ENCODE assay signal across 26 mouse cellular contexts in the genomic region with DNA sequence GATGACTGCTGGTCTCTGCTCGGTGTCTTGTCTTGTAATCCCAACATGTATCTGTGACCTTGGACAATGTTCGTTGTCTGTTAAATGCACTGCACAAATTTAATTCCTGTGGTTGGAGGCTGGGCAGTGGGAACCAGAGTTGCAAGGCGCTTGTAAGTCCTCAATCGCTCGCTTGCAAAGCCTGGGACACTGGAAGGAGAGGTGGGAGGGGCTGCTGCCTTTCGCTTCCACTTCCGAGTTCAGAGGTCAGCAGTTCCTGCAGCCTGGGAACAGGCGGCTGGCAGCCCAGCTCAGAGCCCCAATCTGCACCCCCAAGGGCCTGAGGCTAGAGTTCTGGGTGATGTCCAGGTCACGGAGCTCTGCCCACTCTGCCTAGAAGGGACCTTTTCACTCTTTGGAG. TPM values are rescaled to one million over a fixed set of nuclear protein-coding genes. Genes with fewer than 3 reads are reported as not detected.
DNase-seq lines count a peak whose midpoint lies in the region; ATAC-seq and TF ChIP-seq lines count a peak whose summit lies in the region.
"Had no signal": no experiment of that assay in that cellular context is flagged by ENCODE, and none has a peak within 500 bp of the region (broad histone marks: within the 10 kb centered on the region; RNA-seq: fewer than 3 reads in every experiment).

No protein-coding gene starts in this region.

- H3K9ac ChIP-seq in midbrain, postnatal 0 days (replicated peaks; ENCODE audit: low read length, poor library complexity, severe bottlenecking) = no peak overlapping the region
- peak overlapping the region; percentile 72 for H3K9ac ChIP-seq in ES-E14 (ENCODE audit: insufficient read depth, low read depth, low read length, poor library complexity, severe bottlenecking)
- H3K9ac ChIP-seq: hindbrain, embryonic 12.5 days; limb, embryonic 12.5 days had no signal

- H3K4me2 ChIP-seq in midbrain, postnatal 0 days (ENCODE audit: low read depth, low read length, poor library complexity, severe bottlenecking) = no peak overlapping the region
- H3K4me2 ChIP-seq: heart, embryonic 11.5 days; hindbrain, embryonic 12.5 days; limb, embryonic 12.5 days; liver, embryonic 11.5 days had no signal

- peak overlapping the region; percentile 17; the same call in 1 of the 2 replicates for H3K27ac ChIP-seq in midbrain, embryonic 10.5 days (replicated peaks)
- no peak overlapping the region for H3K27ac ChIP-seq in midbrain, postnatal 0 days (ENCODE audit: low read depth, low read length)
- H3K27ac ChIP-seq in ES-E14 (ENCODE audit: insufficient read depth, low read depth, low read length, poor library complexity, severe bottlenecking) = no peak overlapping the region
- peak overlapping the region; percentile 40; the same call in 1 of the 2 replicates for H3K27ac ChIP-seq in embryonic facial prominence, embryonic 10.5 days (replicated peaks)
- H3K27ac ChIP-seq: hindbrain, embryonic 12.5 days; limb, embryonic 12.5 days; stomach, postnatal 0 days had no signal

- H3K4me1 ChIP-seq in midbrain, embryonic 10.5 days = peaks cover 11% of the 10 kb centered on the region
- no peaks in the 10 kb centered on the region for H3K4me1 ChIP-seq in midbrain, postnatal 0 days (ENCODE audit: insufficient read depth, low read length)
- H3K4me1 ChIP-seq in ES-E14 (ENCODE audit: control insufficient read depth in 2 of 2, insufficient read depth in 2 of 2, low read length in 2 of 2, poor library complexity in 1 of 2) = peaks cover 6 to 18% of the 10 kb centered on the region in 2 experiments
- peaks cover 7% of the 10 kb centered on the region for H3K4me1 ChIP-seq in embryonic facial prominence, embryonic 10.5 days
- H3K4me1 ChIP-seq: limb, embryonic 12.5 days had no signal

- no peak overlapping the region for H3K4me3 ChIP-seq in midbrain, embryonic 10.5 days
- no peak overlapping the region for H3K4me3 ChIP-seq in midbrain, postnatal 0 days (ENCODE audit: low read depth, low read length)
- peak overlapping the region; percentile 55 to 77 for H3K4me3 ChIP-seq in ES-E14 (ENCODE audit: insufficient read depth in 1 of 2, low read depth in 1 of 2, low read length in 2 of 2, poor library complexity in 1 of 2, severe bottlenecking in 1 of 2)
- no peak overlapping the region for H3K4me3 ChIP-seq in embryonic facial prominence, embryonic 10.5 days
- H3K4me3 ChIP-seq: hindbrain, embryonic 12.5 days; limb, embryonic 12.5 days; myocyte had no signal

- no peaks in the 10 kb centered on the region for H3K27me3 ChIP-seq in midbrain, embryonic 10.5 days (ENCODE audit: low read depth, poor library complexity, severe bottlenecking)
- H3K27me3 ChIP-seq in midbrain, postnatal 0 days (ENCODE audit: insufficient read depth, low read length) = no peaks in the 10 kb centered on the region
- no peaks in the 10 kb centered on the region for H3K27me3 ChIP-seq in embryonic facial prominence, embryonic 10.5 days (replicated peaks; ENCODE audit: low read depth, poor library complexity, severe bottlenecking)
- H3K27me3 ChIP-seq: hindbrain, embryonic 12.5 days; limb, embryonic 12.5 days had no signal

- no peak for DNase-seq in midbrain, embryonic 10.5 days (ENCODE audit: low spot score)
- no peak for DNase-seq in midbrain, postnatal 0 days (ENCODE audit: low spot score)
- peak; percentile 39 for DNase-seq in ES-E14 (ENCODE audit: low read depth, low spot score)
- peak; percentile 87 for DNase-seq in ZHBTc4 (ENCODE audit: low read depth, low spot score)
- no peak for DNase-seq in embryonic facial prominence, embryonic 10.5 days (ENCODE audit: low spot score)
- DNase-seq in spleen, adult 18-20 months = no peak
- DNase-seq: adrenal gland, postnatal 14 days; cerebellum, adult 9-11 months; gastrocnemius, postnatal 10 days; heart, adult 11 months; kidney, adult 2 months; kidney, postnatal 10 days; lung, adult 18-20 months; lung, postnatal 14 days; midbrain, embryonic 14.5 days; right cerebral cortex, adult 18-20 months; right cerebral cortex, postnatal 4 days had no signal

- WGBS in midbrain, embryonic 10.5 days = 83% methylated on average over 9 of the region's 9 CpGs
- WGBS in midbrain, postnatal 0 days = 78% methylated on average over 9 of the region's 9 CpGs
- WGBS in embryonic facial prominence, embryonic 10.5 days = 59% methylated on average over 9 of the region's 9 CpGs

- in situ Hi-C loops in ES-E14 (cut with MboI; ENCODE audit: low sequenced_read_pairs in 2 of 2, unreplicated experiment in 2 of 2) = no loop called here

- H3K9me3 ChIP-seq in midbrain, embryonic 10.5 days (replicated peaks) = no peaks in the 10 kb centered on the region
- no peaks in the 10 kb centered on the region for H3K9me3 ChIP-seq in midbrain, postnatal 0 days (ENCODE audit: low read length)
- no peaks in the 10 kb centered on the region for H3K9me3 ChIP-seq in ES-E14 (ENCODE audit: control insufficient read depth, insufficient read depth, low read depth, low read length)
- H3K9me3 ChIP-seq in embryonic facial prominence, embryonic 10.5 days = no peaks in the 10 kb centered on the region
- H3K9me3 ChIP-seq: hindbrain, embryonic 12.5 days; limb, embryonic 12.5 days had no signal

- TF ChIP-seq CTCF in midbrain, postnatal 0 days (IDR thresholded peaks at IDR 0.05) = no peak

- ATAC-seq in midbrain, postnatal 0 days (ENCODE audit: low FRiP score) = no peak
- ATAC-seq in erythroid progenitor cell, adult 5-6 weeks (replicated peaks; ENCODE audit: low FRiP score, poor library complexity, severe bottlenecking) = no peak
- ATAC-seq: forebrain, embryonic 16.5 days; inflammation-experienced regulatory T-cells, adult 6 months had no signal

- no peaks in the 10 kb centered on the region for H3K36me3 ChIP-seq in midbrain, embryonic 10.5 days
- no peaks in the 10 kb centered on the region for H3K36me3 ChIP-seq in midbrain, postnatal 0 days (ENCODE audit: insufficient read depth, low read length)
- H3K36me3 ChIP-seq in ES-E14 (ENCODE audit: control insufficient read depth, insufficient read depth, low read length, poor library complexity, severe bottlenecking) = no peaks in the 10 kb centered on the region
- no peaks in the 10 kb centered on the region for H3K36me3 ChIP-seq in embryonic facial prominence, embryonic 10.5 days (replicated peaks)
- H3K36me3 ChIP-seq: hindbrain, embryonic 12.5 days; limb, embryonic 12.5 days had no signal

TF ChIP-seq in ES-E14, 5 proteins besides CTCF, POLR2A, EP300 and RAD21:
- TF ChIP-seq MAFK (IDR thresholded peaks at IDR 0.05; ENCODE audit: insufficient read depth, low read depth, low read length) (no peak), HCFC1 (IDR thresholded peaks at IDR 0.05; ENCODE audit: borderline replicate concordance, insufficient read depth, low read length) (peak; percentile 37; the same call in 1 of the 2 replicates)

RNA-seq across cellular contexts. Expression of a gene that starts 28.2 kb away (rescaled TPM):
- polyA plus RNA-seq in midbrain, embryonic 10.5 days (2016; fragmentation: Nextera tagmentation; extraction: Ambion mirVana) = 52.9 and 68.7 TPM in 2 replicates
- 14.5 and 18.2 TPM in 2 replicates for total RNA-seq in midbrain, postnatal 0 days (2014; rRNA removed)
- 31.1 and 34.1 TPM in 2 replicates for polyA plus RNA-seq in midbrain, postnatal 0 days (2015; fragmentation: Nextera tagmentation; extraction: Ambion mirVana)
- 38.2 and 41.5 TPM in 2 replicates for total RNA-seq in ES-E14 (2012; rRNA removed)
- 57.8 and 69.1 TPM in 2 replicates for polyA plus RNA-seq in embryonic facial prominence, embryonic 10.5 days (2016; fragmentation: Nextera tagmentation; extraction: Ambion mirVana)
- total RNA-seq in erythroid progenitor cell, adult 5-6 weeks (2015; ENCODE audit: low replicate concordance) = 2.5 TPM in 1 of 2 replicates, not detected in the other
- total RNA-seq in erythroid progenitor cell, adult 5-6 weeks (2017; ENCODE audit: low replicate concordance) = 3.2 and 14.9 TPM in 2 replicates

RNA-seq across cellular contexts. Expression of a gene that starts 59.2 kb away (rescaled TPM):
- polyA plus RNA-seq in midbrain, embryonic 10.5 days (2016; fragmentation: Nextera tagmentation; extraction: Ambion mirVana) = 34.5 and 39.4 TPM in 2 replicates
- total RNA-seq in midbrain, postnatal 0 days (2014; rRNA removed) = 57.3 and 57.6 TPM in 2 replicates
- polyA plus RNA-seq in midbrain, postnatal 0 days (2015; fragmentation: Nextera tagmentation; extraction: Ambion mirVana) = 34.4 and 35.9 TPM in 2 replicates
- total RNA-seq in ES-E14 (2012; rRNA removed) = 8.2 and 8.3 TPM in 2 replicates
- polyA plus RNA-seq in embryonic facial prominence, embryonic 10.5 days (2016; fragmentation: Nextera tagmentation; extraction: Ambion mirVana) = 37.8 and 40.0 TPM in 2 replicates
- 8.3 and 15.5 TPM in 2 replicates for total RNA-seq in erythroid progenitor cell, adult 5-6 weeks (2015; ENCODE audit: low replicate concordance)
- 9.3 and 20.2 TPM in 2 replicates for total RNA-seq in erythroid progenitor cell, adult 5-6 weeks (2017; ENCODE audit: low replicate concordance)

Comparison
In these comparisons a context has a peak if more than half of its experiments do, and no peak if none do; other contexts are left out.
1. H3K27ac ChIP-seq: peak in midbrain, embryonic 10.5 days (single experiment) and embryonic facial prominence, embryonic 10.5 days (single experiment); none in midbrain, postnatal 0 days (single experiment) and ES-E14 (single experiment).
2. DNase-seq: peak in ES-E14 (single experiment) and ZHBTc4 (single experiment); none in midbrain, embryonic 10.5 days (single experiment), midbrain, postnatal 0 days (single experiment), embryonic facial prominence, embryonic 10.5 days (single experiment) and spleen, adult 18-20 months (0 of 2).
3. H3K4me3 ChIP-seq: peak in ES-E14 (2 of 2); none in midbrain, embryonic 10.5 days (single experiment), midbrain, postnatal 0 days (single experiment) and embryonic facial prominence, embryonic 10.5 days (single experiment).